Mouse (Mus musculus) thymus, postnatal 4 days (tissue): ENCODE results near the gene Dvl3.

ENCODE experiments used
- DNase-seq: peaks from one replicate; pipeline ENCODE4 v3.0.0; 2021

Dvl3 gene

GRCm38 (mm10) chr16:20548096-20548948, 31.5 kb downstream of the Dvl3 start, which contains the start of gene Abcf3:
Gene Abcf3, plus strand, starts transcription at chr16:20548577.
- peak; percentile 96 for DNase-seq

- no peak for DNase-seq
These were observed 32.4 kb downstream of the Dvl3 start for GRCm38 (mm10) chr16:20549161-20549560.

GRCm38 (mm10) chr16:20551691-20552090, 34.9 kb downstream of the Dvl3 start:
- no peak for DNase-seq

GRCm38 (mm10) chr16:20552594-20552993, 35.8 kb downstream of the Dvl3 start:
- no peak for DNase-seq

GRCm38 (mm10) chr16:20555000-20555399, 38.2 kb downstream of the Dvl3 start:
- DNase-seq: no peak

- DNase-seq: no peak
These were observed 40.6 kb downstream of the Dvl3 start for GRCm38 (mm10) chr16:20557381-20557780.

- no peak for DNase-seq
These were observed 48.3 kb downstream of the Dvl3 start for GRCm38 (mm10) chr16:20565075-20565474.
